Mouse (Mus musculus) macrophage (primary cell): ENCODE data around the gene Mtx1. TPM values are rescaled to one million over a fixed set of nuclear protein-coding genes. Genes with fewer than 3 reads are reported as not detected.

Experiments
- H3K27ac ChIP-seq: fragments of 350-480 bp; formaldehyde crosslinking; 2 replicates; pipeline ENCODE4 v1.9.0; 2021
- H3K36me3 ChIP-seq: fragments of 350-480 bp; formaldehyde crosslinking; 2 replicates; pipeline ENCODE4 v1.9.0; 2021; ENCODE audit errors: inconsistent target
- H3K4me3 ChIP-seq: fragments of 350-480 bp; formaldehyde crosslinking; 2 replicates; pipeline ENCODE4 v1.9.0; 2021; ENCODE audit errors: inconsistent target
- H3K79me2 ChIP-seq: fragments of 350-480 bp; formaldehyde crosslinking; 2 replicates; pipeline ENCODE4 v1.9.0; 2021; ENCODE audit errors: inconsistent target
- WGBS: methylation state at CpG from one replicate; pipeline ENCODE4 v1.1.7; 2026; ENCODE audit warnings: inconsistent platforms; ENCODE audit not compliant: missing documents; 5-methylcytosine and 5-hydroxymethylcytosine counted together
- polyA plus RNA-seq: library from polyadenylated mRNA; stranded (reverse); fragments of 250-400 nt; gene quantifications from 3 replicates; pipeline ENCODE4 v1.2.4, GENCODE M21; 2018; ENCODE audit warnings: inconsistent platforms
- total RNA-seq, 78 experiments: library from RNA; depleted of rRNA; stranded (reverse); fragments of 250-400 nt; gene quantifications; 1 replicate in 9 of 78; 2 replicates in 24 of 78; 3 replicates in 43 of 78; 4 replicates in 2 of 78; pipeline ENCODE4 v1.2.4; 2018; ENCODE audit warnings: inconsistent platforms in 56 of 78

The Mtx1 gene
- 10 to 100 TPM; 15.2 to 85.6 (median 46.7) TPM for total RNA-seq (2018; cell fraction: chromatin; rRNA removed)
- total RNA-seq (2018; cell fraction: cytosol; rRNA removed): 10 to 100 TPM; 41.9 to 74.6 (median 63.6) TPM
- total RNA-seq (2018; cell fraction: nucleus; rRNA removed): 10 to 100 TPM; 27.0 to 68.5 (median 49.9) TPM
- 55.2 to 102 TPM (median 79.3 TPM) in 3 replicates for polyA plus RNA-seq

- WGBS: 26% methylated on average over 20 of the region's 21 CpGs
- Histone ChIP-seq H3K79me2 (no peaks in the 10 kb centered on the region), H3K27ac (no peak within 1 kb of the TSS), H3K4me3 (no peak within 1 kb of the TSS; the same call in 1 of the 2 replicates), H3K36me3 (no peaks in the 10 kb centered on the region)
Observed at GRCm38 (mm10) chr3:89226900-89227299, at the start of gene Mtx1. Gene Mtx1, minus strand, starts transcription at chr3:89227088.

- Histone ChIP-seq H3K36me3 (no peaks in the 10 kb centered on the region), H3K79me2 (no peaks in the 10 kb centered on the region), H3K4me3 (no peak overlapping the region), H3K27ac (no peak overlapping the region)
- WGBS: 95% methylated on average over 13 of the region's 13 CpGs
Observed at GRCm38 (mm10) chr3:89276061-89276460, 49.2 kb upstream of the Mtx1 start.

GRCm38 (mm10) chr3:89271760-89272159 is 44.9 kb upstream of the Mtx1 start:
- no peak overlapping the region for H3K4me3 ChIP-seq
- WGBS: 98% methylated on average over 6 of the region's 6 CpGs
- H3K79me2 ChIP-seq: peaks cover 7% of the 10 kb centered on the region; the same call in 1 of the 2 replicates

GRCm38 (mm10) chr3:89270891-89271290 is 44.0 kb upstream of the Mtx1 start:
- WGBS: 72% methylated on average over 6 of the region's 6 CpGs
- Histone ChIP-seq H3K27ac (no peak overlapping the region), H3K79me2 (peaks cover 11% of the 10 kb centered on the region; the same call in 1 of the 2 replicates), H3K36me3 (no peaks in the 10 kb centered on the region), H3K4me3 (peak overlapping the region; percentile 73; the same call in 1 of the 2 replicates)

More at GRCm38 (mm10) chr3:89271760-89272159, 44.9 kb upstream of the Mtx1 start:
- no peaks in the 10 kb centered on the region for H3K36me3 ChIP-seq
- H3K27ac ChIP-seq: no peak overlapping the region

- H3K27ac ChIP-seq: peak within 1 kb of the TSS; percentile 45; the same call in 1 of the 2 replicates
- H3K4me3 ChIP-seq: peak within 1 kb of the TSS; percentile 73
- H3K36me3 ChIP-seq: no peaks in the 10 kb centered on the region
- H3K79me2 ChIP-seq: peaks cover 11% of the 10 kb centered on the region; the same call in 1 of the 2 replicates
- under 1% methylated on average over 39 of the region's 39 CpGs for WGBS
Observed at GRCm38 (mm10) chr3:89270051-89270755, 43.3 kb upstream of the Mtx1 start, which contains the start of gene Slc50a1. Gene Slc50a1, minus strand, starts transcription at chr3:89270570.

GRCm38 (mm10) chr3:89268916-89269315 is 42.0 kb upstream of the Mtx1 start:
- H3K4me3 ChIP-seq: no peak overlapping the region
- H3K79me2 ChIP-seq: peaks cover 11% of the 10 kb centered on the region; the same call in 1 of the 2 replicates
- H3K36me3 ChIP-seq: no peaks in the 10 kb centered on the region
- no peak overlapping the region for H3K27ac ChIP-seq
- WGBS: 98% methylated on average over 8 of the region's 8 CpGs

- H3K36me3 ChIP-seq: no peaks in the 10 kb centered on the region
- peak overlapping the region; percentile 52 for H3K27ac ChIP-seq
- peak overlapping the region; percentile 91 for H3K4me3 ChIP-seq
- peaks cover 11% of the 10 kb centered on the region; the same call in 1 of the 2 replicates for H3K79me2 ChIP-seq
- under 1% methylated on average over 20 of the region's 20 CpGs for WGBS
Observed at GRCm38 (mm10) chr3:89266439-89266893, 39.6 kb upstream of the Mtx1 start.

GRCm38 (mm10) chr3:89262417-89262816 is 35.5 kb upstream of the Mtx1 start:
- Histone ChIP-seq H3K36me3 (no peaks in the 10 kb centered on the region), H3K4me3 (no peak overlapping the region), H3K79me2 (peaks cover 10% of the 10 kb centered on the region; the same call in 1 of the 2 replicates), H3K27ac (no peak overlapping the region)
- 63% methylated on average over 10 of the region's 10 CpGs for WGBS

GRCm38 (mm10) chr3:89260211-89260610 is 33.3 kb upstream of the Mtx1 start:
- H3K4me3 ChIP-seq: no peak overlapping the region
- H3K79me2 ChIP-seq: no peaks in the 10 kb centered on the region
- no peak overlapping the region for H3K27ac ChIP-seq
- WGBS: 90% methylated on average over 3 of the region's 3 CpGs
- no peaks in the 10 kb centered on the region for H3K36me3 ChIP-seq

GRCm38 (mm10) chr3:89259076-89259475 is 32.2 kb upstream of the Mtx1 start, which contains the start of gene Dpm3:
Gene Dpm3, plus strand, starts transcription at chr3:89259358.
- WGBS: 79% methylated on average over 7 of the region's 7 CpGs
- Histone ChIP-seq H3K27ac (no peak within 1 kb of the TSS), H3K4me3 (no peak within 1 kb of the TSS), H3K79me2 (no peaks in the 10 kb centered on the region), H3K36me3 (no peaks in the 10 kb centered on the region)

GRCm38 (mm10) chr3:89256177-89256576 is 29.3 kb upstream of the Mtx1 start:
- H3K79me2 ChIP-seq: no peaks in the 10 kb centered on the region
- H3K36me3 ChIP-seq: no peaks in the 10 kb centered on the region
- H3K27ac ChIP-seq: no peak overlapping the region
- 67% methylated on average over 5 of the region's 5 CpGs for WGBS
- no peak overlapping the region for H3K4me3 ChIP-seq

- WGBS: 96% methylated on average over 5 of the region's 5 CpGs
- H3K4me3 ChIP-seq: no peak overlapping the region
- H3K27ac ChIP-seq: no peak overlapping the region
Observed at GRCm38 (mm10) chr3:89254994-89255393, 28.1 kb upstream of the Mtx1 start.

GRCm38 (mm10) chr3:89251365-89251895 is 24.5 kb upstream of the Mtx1 start:
- WGBS: 9% methylated on average over 17 of the region's 17 CpGs
- Histone ChIP-seq H3K4me3 (no peak overlapping the region), H3K36me3 (no peaks in the 10 kb centered on the region; the same call in 1 of the 2 replicates), H3K79me2 (peaks cover 4% of the 10 kb centered on the region; the same call in 1 of the 2 replicates), H3K27ac (no peak overlapping the region)

More at GRCm38 (mm10) chr3:89254994-89255393, 28.1 kb upstream of the Mtx1 start:
- Histone ChIP-seq H3K79me2 (no peaks in the 10 kb centered on the region), H3K36me3 (no peaks in the 10 kb centered on the region)

GRCm38 (mm10) chr3:89250435-89251040 is 23.6 kb upstream of the Mtx1 start:
- Histone ChIP-seq H3K36me3 (no peaks in the 10 kb centered on the region; the same call in 1 of the 2 replicates), H3K79me2 (peaks cover 5% of the 10 kb centered on the region; the same call in 1 of the 2 replicates), H3K4me3 (no peak overlapping the region), H3K27ac (no peak overlapping the region)
- WGBS: 12% methylated on average over 7 of the region's 7 CpGs
